Comparison of ENCODE assay signal across 7 mouse cellular contexts in genomic region chr2:161177355-161178021, GRCm38 (mm10).
DNase-seq lines count a peak whose midpoint lies in the region; ATAC-seq and TF ChIP-seq lines count a peak whose summit lies in the region.

No protein-coding gene starts in this region.

- no peak overlapping the region for H3K27ac ChIP-seq in bone marrow macrophage, adult 2 months (ENCODE audit: insufficient read depth, low read depth, low read length)
- peak overlapping the region; percentile 85 for H3K27ac ChIP-seq in embryonic facial prominence, embryonic 15.5 days (replicated peaks)
- peak overlapping the region; percentile 88 for H3K27ac ChIP-seq in heart, embryonic 10.5 days
- peak overlapping the region; percentile 43; the same call in 1 of the 2 replicates for H3K27ac ChIP-seq in limb, embryonic 12.5 days
- peak overlapping the region; percentile 62; the same call in 1 of the 2 replicates for H3K27ac ChIP-seq in midbrain, embryonic 14.5 days (replicated peaks; ENCODE audit: low read depth, low read length)

- DNase-seq in heart, embryonic 10.5 days (ENCODE audit: low spot score), result peak; percentile 89
- peak; percentile 86 for DNase-seq in kidney, adult 9 months
- DNase-seq in midbrain, embryonic 14.5 days, result peak; percentile 88
- peak; percentile 40 to 52 for DNase-seq in spleen, postnatal 36 days (ENCODE audit: low spot score in 2 of 2)

- peak overlapping the region; percentile 31 for H3K9ac ChIP-seq in embryonic facial prominence, embryonic 15.5 days
- 0 out of 2 replicates have a peak overlapping the region, but pooled peaks have one; percentile 40 for H3K9ac ChIP-seq in limb, embryonic 12.5 days (replicated peaks)
- peak overlapping the region; percentile 47 for H3K9ac ChIP-seq in midbrain, embryonic 14.5 days (replicated peaks; ENCODE audit: low read length)

- TF ChIP-seq CTCF in bone marrow macrophage, adult 2 months (IDR thresholded peaks at IDR 0.05; ENCODE audit: low read depth, low read length), result no peak

- peak overlapping the region; percentile 65 for H3K4me3 ChIP-seq in bone marrow macrophage, adult 2 months (ENCODE audit: insufficient read depth, low read length)
- peak overlapping the region; percentile 53 for H3K4me3 ChIP-seq in embryonic facial prominence, embryonic 15.5 days (replicated peaks)
- H3K4me3 ChIP-seq in heart, embryonic 10.5 days, result peak overlapping the region; percentile 67
- H3K4me3 ChIP-seq in limb, embryonic 12.5 days (replicated peaks), result peak overlapping the region; percentile 47
- peak overlapping the region; percentile 39 for H3K4me3 ChIP-seq in midbrain, embryonic 14.5 days (replicated peaks; ENCODE audit: low read depth, low read length)

- peak overlapping the region; percentile 66 for H3K4me2 ChIP-seq in embryonic facial prominence, embryonic 15.5 days (replicated peaks)
- peak overlapping the region; percentile 59 for H3K4me2 ChIP-seq in limb, embryonic 12.5 days
- H3K4me2 ChIP-seq in midbrain, embryonic 14.5 days (ENCODE audit: low read length), result peak overlapping the region; percentile 52

- 2% methylated on average over 20 of the region's 20 CpGs for WGBS in embryonic facial prominence, embryonic 15.5 days
- 3% methylated on average over 20 of the region's 20 CpGs for WGBS in heart, embryonic 10.5 days
- 4% methylated on average over 20 of the region's 20 CpGs for WGBS in limb, embryonic 12.5 days
- WGBS in midbrain, embryonic 14.5 days, result 3% methylated on average over 20 of the region's 20 CpGs

- peak; percentile 63 for ATAC-seq in embryonic facial prominence, embryonic 15.5 days (ENCODE audit: insufficient number of reproducible peaks, low FRiP score, low TSS enrichment, low read depth)
- peak; percentile 83 for ATAC-seq in limb, embryonic 12.5 days (ENCODE audit: insufficient number of reproducible peaks, insufficient read depth, low FRiP score, low TSS enrichment, low read depth)
- peak; percentile 66 for ATAC-seq in midbrain, embryonic 14.5 days (ENCODE audit: low FRiP score, low TSS enrichment)

- no peaks in the 10 kb centered on the region for H3K27me3 ChIP-seq in embryonic facial prominence, embryonic 15.5 days
- H3K27me3 ChIP-seq in heart, embryonic 10.5 days (ENCODE audit: insufficient read depth, poor library complexity, severe bottlenecking), result no peaks in the 10 kb centered on the region
- no peaks in the 10 kb centered on the region for H3K27me3 ChIP-seq in limb, embryonic 12.5 days
- no peaks in the 10 kb centered on the region for H3K27me3 ChIP-seq in midbrain, embryonic 14.5 days (ENCODE audit: control insufficient read depth, insufficient read depth, low read length)

- no peaks in the 10 kb centered on the region for H3K4me1 ChIP-seq in bone marrow macrophage, adult 2 months (ENCODE audit: control insufficient read depth, insufficient read depth, low read length)
- peaks cover 5% of the 10 kb centered on the region; the same call in 1 of the 2 replicates for H3K4me1 ChIP-seq in embryonic facial prominence, embryonic 15.5 days
- H3K4me1 ChIP-seq in heart, embryonic 10.5 days, result no peaks in the 10 kb centered on the region
- no peaks in the 10 kb centered on the region for H3K4me1 ChIP-seq in limb, embryonic 12.5 days (replicated peaks)
- no peaks in the 10 kb centered on the region for H3K4me1 ChIP-seq in midbrain, embryonic 14.5 days (ENCODE audit: control insufficient read depth, insufficient read depth, low read length)

- H3K9me3 ChIP-seq in embryonic facial prominence, embryonic 15.5 days (replicated peaks), result no peaks in the 10 kb centered on the region
- no peaks in the 10 kb centered on the region for H3K9me3 ChIP-seq in heart, embryonic 10.5 days
- H3K9me3 ChIP-seq in limb, embryonic 12.5 days, result no peaks in the 10 kb centered on the region
- H3K9me3 ChIP-seq in midbrain, embryonic 14.5 days (ENCODE audit: control insufficient read depth, low read length), result no peaks in the 10 kb centered on the region

- H3K36me3 ChIP-seq in embryonic facial prominence, embryonic 15.5 days, result no peaks in the 10 kb centered on the region
- H3K36me3 ChIP-seq in heart, embryonic 10.5 days, result no peaks in the 10 kb centered on the region
- no peaks in the 10 kb centered on the region for H3K36me3 ChIP-seq in limb, embryonic 12.5 days
- H3K36me3 ChIP-seq in midbrain, embryonic 14.5 days (ENCODE audit: control insufficient read depth, insufficient read depth, low read length), result no peaks in the 10 kb centered on the region

- no peak for TF ChIP-seq POLR2A in bone marrow macrophage, adult 2 months (IDR thresholded peaks at IDR 0.05; ENCODE audit: borderline replicate concordance, low read depth, low read length)
